Mouse (Mus musculus) small intestine, adult 2 months (tissue): ENCODE measurements around the gene A230072I06Rik. TPM values are rescaled to one million over a fixed set of nuclear protein-coding genes. Genes with fewer than 3 reads are reported as not detected.

ENCODE experiments used
- H3K27ac ChIP-seq: fragments of 200-500 bp; 2 replicates; pipeline ENCODE4 v1.5.1; 2012; ENCODE audit warnings: low read depth, low read length, control low read depth, inconsistent platforms; ENCODE audit not compliant: insufficient read depth
- H3K27me3 ChIP-seq: fragments of 200-500 bp; 2 replicates; pipeline ENCODE4 v1.6.1; 2012; ENCODE audit warnings: mild to moderate bottlenecking, moderate library complexity, low read length, inconsistent platforms; ENCODE audit not compliant: control insufficient read depth, insufficient read depth
- H3K36me3 ChIP-seq: fragments of 200-500 bp; 2 replicates; pipeline ENCODE4 v1.6.1; 2012; ENCODE audit warnings: mild to moderate bottlenecking, low read length, control low read depth, inconsistent platforms; ENCODE audit not compliant: control insufficient read depth, insufficient read depth
- H3K4me1 ChIP-seq: fragments of 200-500 bp; 2 replicates; pipeline ENCODE4 v1.6.1; 2012; ENCODE audit warnings: low read length, inconsistent platforms, mixed read lengths; ENCODE audit not compliant: control insufficient read depth, insufficient read depth, insufficient read length
- H3K4me3 ChIP-seq: fragments of 200-500 bp; 2 replicates; pipeline ENCODE4 v1.5.1; 2012; ENCODE audit warnings: low read depth, mild to moderate bottlenecking, control low read depth, inconsistent platforms, low read length, moderate library complexity
- CTCF ChIP-seq: fragments of 200-500 bp; IDR thresholded peaks from 2 replicates; pipeline ENCODE4 v1.5.1; 2012; ENCODE audit warnings: low read depth, mild to moderate bottlenecking, control low read depth, inconsistent platforms, low read length, moderate library complexity, mixed read lengths; ENCODE audit not compliant: insufficient replicate concordance, insufficient read length; ENCODE audit errors: extremely low read depth
- POLR2A ChIP-seq: fragments of 200-500 bp; IDR thresholded peaks from 2 replicates; pipeline ENCODE4 v1.6.1; 2012; ENCODE audit warnings: low read depth, mild to moderate bottlenecking, control low read depth, inconsistent platforms, low read length, moderate library complexity
- WGBS: fragments of 180-500 bp; shearing (Covaris S2); methylation state at CpG from one replicate; pipeline ENCODE4 v1.1.7; 2018; 5-methylcytosine and 5-hydroxymethylcytosine counted together
- polyA plus RNA-seq: library from polyadenylated mRNA; depleted of rRNA; stranded (reverse); fragments of >200 nt; gene quantifications from 2 replicates; pipeline ENCODE4 v1.2.3, GENCODE M21; 2012; rRNA removed

A230072I06Rik gene
- polyA plus RNA-seq, 1 experiment, result not detected

DNA sequence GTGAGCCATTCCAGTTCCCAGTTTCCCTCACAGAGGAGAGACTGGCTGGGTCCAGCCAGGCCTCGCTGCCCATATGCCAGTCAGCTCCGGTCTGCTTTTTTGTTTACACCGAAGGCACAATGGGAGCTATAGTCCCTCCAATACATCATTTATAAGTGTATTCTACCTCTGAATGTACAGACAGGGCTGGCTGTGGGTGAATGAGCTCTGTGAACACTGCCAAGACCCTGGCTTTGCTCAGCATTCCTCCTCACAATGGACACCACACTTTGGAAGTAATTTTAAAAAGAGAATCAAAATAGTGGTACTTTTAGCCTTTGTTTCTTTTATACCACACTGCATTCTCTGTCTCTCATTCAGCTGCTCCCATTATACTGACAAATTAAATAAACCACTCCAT is 44.6 kb downstream of the A230072I06Rik start:
- Histone ChIP-seq H3K27ac (no peak overlapping the region), H3K27me3 (no peaks in the 10 kb centered on the region), H3K36me3 (no peaks in the 10 kb centered on the region), H3K4me1 (no peaks in the 10 kb centered on the region), H3K4me3 (no peak overlapping the region)
- 86% methylated on average over 3 of the region's 3 CpGs for WGBS
- no peak for TF ChIP-seq POLR2A
- TF ChIP-seq CTCF, result no peak

- 66% methylated on average over 10 of the region's 10 CpGs for WGBS
- H3K4me3 ChIP-seq, result no peak overlapping the region
- no peak overlapping the region for H3K27ac ChIP-seq
- H3K36me3 ChIP-seq, result no peaks in the 10 kb centered on the region
- TF ChIP-seq POLR2A (no peak), CTCF (no peak)
- H3K27me3 ChIP-seq, result no peaks in the 10 kb centered on the region
- H3K4me1 ChIP-seq, result no peaks in the 10 kb centered on the region
These were observed 45.9 kb downstream of the A230072I06Rik start for GRCm38 (mm10) chr8:12324561-12324960.

DNA sequence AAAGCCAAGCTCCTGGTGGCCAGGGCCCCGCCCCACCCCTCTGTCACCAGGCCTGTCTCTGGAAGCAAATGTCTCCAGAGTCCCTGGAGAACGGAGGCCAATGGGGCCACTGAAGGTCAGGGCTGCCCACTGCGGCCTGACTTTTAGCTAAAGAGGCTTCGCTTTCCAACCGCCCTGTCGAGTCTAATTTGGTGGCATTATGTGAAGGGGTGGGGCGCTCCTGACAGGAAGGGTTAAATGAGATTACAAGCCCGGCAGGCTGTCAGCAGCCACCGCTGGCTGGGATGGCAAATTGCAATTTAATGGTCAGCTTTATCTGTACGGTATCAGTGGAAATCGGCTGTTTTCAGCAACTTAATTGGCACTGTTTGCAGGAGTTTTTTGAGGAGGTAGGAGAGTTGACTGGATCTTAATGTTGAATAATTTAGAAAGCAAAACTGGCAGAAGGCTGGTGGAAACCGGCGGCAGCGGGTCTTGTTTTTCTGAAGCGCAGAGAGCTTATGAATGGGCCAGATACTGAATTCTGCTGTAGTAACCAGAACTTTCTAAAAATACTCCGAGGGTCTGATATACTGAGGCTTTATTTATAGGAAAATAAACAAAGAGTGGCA is 46.5 kb downstream of the A230072I06Rik start:
- no peak overlapping the region for H3K4me3 ChIP-seq
- no peaks in the 10 kb centered on the region for H3K4me1 ChIP-seq
- H3K27ac ChIP-seq, result no peak overlapping the region
- 36% methylated on average over 16 of the region's 16 CpGs for WGBS
- no peak for TF ChIP-seq CTCF
- no peak for TF ChIP-seq POLR2A
- no peaks in the 10 kb centered on the region for H3K36me3 ChIP-seq
- no peaks in the 10 kb centered on the region for H3K27me3 ChIP-seq

GRCm38 (mm10) chr8:12327187-12327586 is 48.6 kb downstream of the A230072I06Rik start:
- Histone ChIP-seq H3K36me3 (no peaks in the 10 kb centered on the region), H3K27ac (no peak overlapping the region), H3K4me1 (no peaks in the 10 kb centered on the region), H3K4me3 (no peak overlapping the region), H3K27me3 (no peaks in the 10 kb centered on the region)
- no peak for TF ChIP-seq POLR2A
- TF ChIP-seq CTCF, result no peak
- WGBS, result 54% methylated on average over 13 of the region's 13 CpGs

DNA sequence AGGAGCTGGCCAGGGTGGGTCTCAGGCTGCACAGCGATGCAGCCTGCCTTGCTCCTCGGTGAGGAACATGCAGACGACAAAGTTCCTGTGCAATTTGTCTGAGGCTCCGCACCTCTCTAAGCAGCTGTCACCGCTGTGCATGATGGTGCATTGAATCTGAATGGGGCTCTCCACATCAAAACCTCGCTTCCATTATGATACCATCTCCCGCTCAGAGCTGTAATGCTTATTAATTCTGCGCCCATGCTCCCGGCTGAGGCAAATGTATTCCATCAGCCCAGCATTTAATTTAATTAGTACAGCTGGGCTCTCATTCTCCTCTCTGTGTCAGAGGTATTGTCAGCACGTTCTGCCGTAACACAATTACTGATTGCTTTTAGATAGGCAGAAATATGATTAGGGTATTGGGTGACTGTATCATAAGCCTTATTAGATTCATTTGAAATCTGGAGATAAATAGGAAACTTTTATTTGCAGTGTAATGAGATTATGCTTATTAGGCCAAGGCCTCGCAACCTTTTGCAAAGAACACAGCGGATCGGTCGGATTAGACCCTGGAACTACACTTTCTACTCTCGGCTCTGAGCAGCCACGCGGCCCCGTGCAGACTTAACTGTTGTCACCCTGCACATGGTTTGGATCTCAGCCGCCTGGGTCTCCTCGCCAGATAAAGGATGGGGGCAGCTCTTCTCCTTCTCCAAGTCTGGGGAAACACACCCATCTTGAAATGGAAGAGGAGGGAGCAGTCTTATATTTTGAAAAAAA is 49.3 kb downstream of the A230072I06Rik start:
- Histone ChIP-seq H3K4me1 (no peaks in the 10 kb centered on the region), H3K4me3 (no peak overlapping the region), H3K27ac (no peak overlapping the region), H3K36me3 (no peaks in the 10 kb centered on the region), H3K27me3 (no peaks in the 10 kb centered on the region)
- WGBS, result 84% methylated on average over 21 of the region's 21 CpGs
- TF ChIP-seq CTCF, result no peak
- TF ChIP-seq POLR2A, result no peak

- Histone ChIP-seq H3K4me1 (no peaks in the 10 kb centered on the region), H3K4me3 (no peak overlapping the region), H3K27ac (no peak overlapping the region), H3K36me3 (no peaks in the 10 kb centered on the region), H3K27me3 (no peaks in the 10 kb centered on the region)
- WGBS, result 68% methylated on average over 9 of the region's 9 CpGs
- no peak for TF ChIP-seq POLR2A
These were observed 49.9 kb downstream of the A230072I06Rik start for GRCm38 (mm10) chr8:12328476-12328875.

- H3K27ac ChIP-seq, result no peak overlapping the region
- H3K4me1 ChIP-seq, result no peaks in the 10 kb centered on the region
- WGBS, result 35% methylated on average over 8 of the region's 8 CpGs
- no peak overlapping the region for H3K4me3 ChIP-seq
- no peaks in the 10 kb centered on the region for H3K27me3 ChIP-seq
- no peaks in the 10 kb centered on the region for H3K36me3 ChIP-seq
- TF ChIP-seq POLR2A, result no peak
- no peak for TF ChIP-seq CTCF
These were observed 51.4 kb downstream of the A230072I06Rik start for GRCm38 (mm10) chr8:12330066-12330465.

Other genes with a start within 250 kb of the A230072I06Rik start
- gene Sox1, start 116.5 kb downstream of the A230072I06Rik start, polyA plus RNA-seq, result not detected in 2 replicates